Mouse (Mus musculus) liver, postnatal 0 days (tissue): Measurements from ENCODE around the gene Vasp.

ENCODE experiments used
- CTCF ChIP-seq: sonication (generic); IDR thresholded peaks from 2 replicates; pipeline ENCODE4 v1.5.1; 2016; ENCODE audit warnings: antibody characterized with exemption, low read depth
- EP300 ChIP-seq: IDR thresholded peaks from 2 replicates; pipeline ENCODE4 v1.6.1; 2016; ENCODE audit warnings: antibody characterized with exemption, low read depth, mild to moderate bottlenecking

DNA sequence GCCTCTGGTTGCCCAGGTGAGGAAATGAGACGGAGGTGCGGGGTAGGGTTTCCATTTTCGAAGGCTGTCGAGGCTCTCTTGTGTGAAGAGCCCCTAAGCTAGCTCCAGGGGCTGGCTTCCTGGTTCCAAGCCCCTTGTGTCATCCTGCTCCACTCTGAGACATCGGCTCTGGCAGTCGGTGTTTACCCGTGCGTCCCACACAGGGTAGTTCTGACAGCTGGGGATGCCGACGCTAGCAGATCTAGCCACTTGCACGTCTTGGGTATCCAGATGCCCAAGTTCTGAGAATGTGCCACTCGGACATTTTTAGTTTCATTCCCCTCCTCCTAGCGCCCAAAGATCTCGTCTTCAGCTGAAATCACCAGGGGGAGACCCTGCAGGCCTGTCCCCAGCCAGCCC is 11.8 kb upstream of the Vasp start:
- TF ChIP-seq EP300 (no peak), CTCF (no peak)
